Mouse (Mus musculus) forebrain, embryonic 14.5 days (tissue): ENCODE measurements around the gene Tst. TPM values are rescaled to one million over a fixed set of nuclear protein-coding genes. Genes with fewer than 3 reads are reported as not detected.

ENCODE experiments used
- ATAC-seq: fragments of 200-750 bp; cut with Nextera tagmentation; 2 replicates; pipeline ENCODE4 v1.8.0; 2017; ENCODE audit warnings: mild to moderate bottlenecking, moderate library complexity
- DNase-seq: peaks from one replicate; pipeline ENCODE4 v3.0.0-alpha.2; 2015; ENCODE audit warnings: low spot score
- H3K27ac ChIP-seq: fragments of 300-500 bp; sonication (generic); 2 replicates; pipeline ENCODE4 v1.5.1; 2014; ENCODE audit warnings: low read depth, mild to moderate bottlenecking, control low read depth, low read length, moderate library complexity
- H3K27me3 ChIP-seq: fragments of 300-500 bp; sonication (generic); replicated peaks from 2 replicates; pipeline ENCODE4 v1.6.1; 2014; ENCODE audit warnings: low read length, control low read depth, mixed read lengths; ENCODE audit not compliant: control insufficient read depth, insufficient read depth
- H3K36me3 ChIP-seq: fragments of 300-500 bp; sonication (generic); 2 replicates; pipeline ENCODE4 v1.6.1; 2014; ENCODE audit warnings: low read length, control low read depth; ENCODE audit not compliant: control insufficient read depth, insufficient read depth
- H3K4me1 ChIP-seq: fragments of 300-500 bp; sonication (generic); 2 replicates; pipeline ENCODE4 v1.6.1; 2014; ENCODE audit warnings: antibody characterized with exemption, low read length, control low read depth; ENCODE audit not compliant: control insufficient read depth, insufficient read depth
- H3K4me2 ChIP-seq: fragments of 300-500 bp; sonication (generic); 2 replicates; pipeline ENCODE4 v1.6.1; 2014; ENCODE audit warnings: mild to moderate bottlenecking, control low read depth, low read length
- H3K4me3 ChIP-seq: fragments of 300-500 bp; sonication (generic); 2 replicates; pipeline ENCODE4 v1.5.1; 2014; ENCODE audit warnings: low read depth, low read length, control low read depth
- H3K9ac ChIP-seq: fragments of 300-500 bp; sonication (generic); 2 replicates; pipeline ENCODE4 v1.6.1; 2014; ENCODE audit warnings: mild to moderate bottlenecking, low read length, control low read depth, moderate library complexity
- H3K9me3 ChIP-seq: fragments of 300-500 bp; sonication (generic); replicated peaks from 2 replicates; pipeline ENCODE4 v1.6.1; 2016; ENCODE audit warnings: low read length, control low read depth, mixed read lengths; ENCODE audit not compliant: control insufficient read depth
- WGBS: fragments of 180-500 bp; shearing (Covaris S2); extraction: QIAGEN DNeasy Blood & Tissue Kit; methylation state at CpG from one replicate; pipeline ENCODE4 v1.1.7; 2014; 5-methylcytosine and 5-hydroxymethylcytosine counted together
- polyA plus RNA-seq: library from polyadenylated mRNA; unstranded; fragments of >200 nt; fragmentation: Nextera tagmentation; extraction: Ambion mirVana; gene quantifications from 2 replicates; pipeline ENCODE4 v1.2.1, GENCODE M21; 2014

Tst gene
- 27.0 and 27.4 TPM in 2 replicates for polyA plus RNA-seq

DNA sequence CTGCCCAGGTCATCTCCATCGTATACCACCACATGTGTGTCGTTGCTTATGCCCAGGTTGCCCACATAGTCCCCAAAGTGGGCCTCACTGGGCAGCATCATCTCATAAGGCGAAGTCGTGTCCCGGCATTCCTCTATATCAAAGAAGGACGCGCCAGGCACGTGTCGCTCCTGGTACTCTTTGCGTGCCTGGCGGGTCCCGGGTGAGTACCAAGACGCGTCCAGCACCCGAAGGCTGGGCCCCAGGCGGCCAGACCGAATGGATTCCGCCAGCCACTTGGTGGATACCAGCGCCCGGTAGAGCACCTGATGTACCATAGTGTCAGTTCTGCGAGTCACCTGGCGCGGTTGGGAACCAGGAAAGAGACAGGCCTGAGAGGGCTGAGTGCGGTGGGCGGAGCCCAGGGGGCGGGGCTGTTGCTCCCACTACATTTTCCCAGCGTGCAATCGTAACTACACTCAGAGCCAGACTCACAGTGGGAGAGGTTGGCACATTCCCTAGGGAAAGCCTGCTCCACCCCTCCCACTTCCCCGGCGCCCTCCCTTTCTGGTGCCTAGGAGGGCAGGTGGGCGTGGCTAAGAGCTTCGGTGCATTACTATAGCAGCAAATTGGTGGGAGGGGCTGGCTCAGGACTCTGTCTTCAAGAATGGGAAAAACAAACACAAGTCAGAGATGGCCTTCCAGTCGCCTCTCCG is at the start of gene Tst:
Tst (minus strand) TSS at position 391 of the 695 bp plus-strand sequence.
- peak within 1 kb of the TSS; percentile 82 for H3K9ac ChIP-seq
- H3K36me3 ChIP-seq = no peaks in the 10 kb centered on the region
- no peaks in the 10 kb centered on the region for H3K9me3 ChIP-seq
- H3K27ac ChIP-seq = peak within 1 kb of the TSS; percentile 95
- peak within 1 kb of the TSS; percentile 94 for H3K4me2 ChIP-seq
- peaks cover 23% of the 10 kb centered on the region for H3K27me3 ChIP-seq
- H3K4me3 ChIP-seq = peak within 1 kb of the TSS; percentile 57
- WGBS = 1% methylated on average over 34 of the region's 34 CpGs
- H3K4me1 ChIP-seq = peaks cover 25% of the 10 kb centered on the region
- ATAC-seq = peak; percentile 79
- peak; percentile 97 for DNase-seq

DNA sequence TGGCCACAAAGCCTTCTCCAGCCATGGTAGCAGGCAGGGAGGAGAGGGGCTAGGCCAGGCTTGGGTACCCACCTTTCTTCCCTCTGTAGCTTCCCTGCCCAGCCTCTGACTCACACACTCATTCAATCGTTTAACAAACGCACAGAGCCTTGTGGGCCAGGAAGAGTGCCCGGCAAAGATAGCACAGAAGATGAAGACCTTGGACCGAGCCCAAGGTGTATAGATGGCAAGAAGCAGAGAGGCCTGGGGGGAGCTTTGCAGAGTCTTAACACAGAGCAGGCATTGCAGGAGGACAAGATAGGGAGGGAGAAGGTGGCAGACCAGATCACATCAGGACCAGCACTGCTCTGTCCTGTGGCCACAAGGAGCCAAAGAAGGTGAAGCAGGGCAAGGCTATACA is 49.5 kb upstream of the Tst start:
- ATAC-seq (no peak), DNase-seq (no peak)
- H3K9ac ChIP-seq = no peak overlapping the region
- no peaks in the 10 kb centered on the region for H3K9me3 ChIP-seq
- no peak overlapping the region for H3K4me3 ChIP-seq
- no peaks in the 10 kb centered on the region for H3K4me1 ChIP-seq
- H3K4me2 ChIP-seq = no peak overlapping the region
- H3K27ac ChIP-seq = no peak overlapping the region
- WGBS = 63% methylated on average over 4 of the region's 4 CpGs
- no peaks in the 10 kb centered on the region for H3K36me3 ChIP-seq
- no peaks in the 10 kb centered on the region for H3K27me3 ChIP-seq

- WGBS = 74% methylated on average over 3 of the region's 3 CpGs
- DNase-seq = no peak
Observed at GRCm38 (mm10) chr15:78452929-78453328, 47.2 kb upstream of the Tst start.

GRCm38 (mm10) chr15:78451201-78451600 is 45.5 kb upstream of the Tst start:
- Histone ChIP-seq H3K9ac (no peak overlapping the region), H3K27me3 (no peaks in the 10 kb centered on the region), H3K9me3 (no peaks in the 10 kb centered on the region), H3K36me3 (no peaks in the 10 kb centered on the region), H3K4me1 (0 out of 2 replicates have a peak, but pooled peaks cover 2% of the 10 kb centered on the region), H3K4me2 (no peak overlapping the region), H3K4me3 (no peak overlapping the region), H3K27ac (no peak overlapping the region)
- 74% methylated on average over 2 of the region's 2 CpGs for WGBS
- DNase-seq (no peak), ATAC-seq (no peak)

More at GRCm38 (mm10) chr15:78452929-78453328, 47.2 kb upstream of the Tst start:
- Histone ChIP-seq H3K9ac (no peak overlapping the region), H3K27ac (no peak overlapping the region), H3K36me3 (no peaks in the 10 kb centered on the region), H3K9me3 (no peaks in the 10 kb centered on the region), H3K4me1 (no peaks in the 10 kb centered on the region), H3K4me3 (no peak overlapping the region), H3K27me3 (no peaks in the 10 kb centered on the region), H3K4me2 (no peak overlapping the region)
- no peak for ATAC-seq

GRCm38 (mm10) chr15:78450419-78450768 is 44.7 kb upstream of the Tst start:
- Histone ChIP-seq H3K36me3 (no peaks in the 10 kb centered on the region), H3K9ac (no peak overlapping the region), H3K4me3 (no peak overlapping the region), H3K27me3 (no peaks in the 10 kb centered on the region), H3K9me3 (no peaks in the 10 kb centered on the region), H3K4me2 (no peak overlapping the region), H3K27ac (no peak overlapping the region), H3K4me1 (0 out of 2 replicates have a peak, but pooled peaks cover 2% of the 10 kb centered on the region)
- 79% methylated on average over 6 of the region's 6 CpGs for WGBS
- DNase-seq = no peak
- no peak for ATAC-seq

DNA sequence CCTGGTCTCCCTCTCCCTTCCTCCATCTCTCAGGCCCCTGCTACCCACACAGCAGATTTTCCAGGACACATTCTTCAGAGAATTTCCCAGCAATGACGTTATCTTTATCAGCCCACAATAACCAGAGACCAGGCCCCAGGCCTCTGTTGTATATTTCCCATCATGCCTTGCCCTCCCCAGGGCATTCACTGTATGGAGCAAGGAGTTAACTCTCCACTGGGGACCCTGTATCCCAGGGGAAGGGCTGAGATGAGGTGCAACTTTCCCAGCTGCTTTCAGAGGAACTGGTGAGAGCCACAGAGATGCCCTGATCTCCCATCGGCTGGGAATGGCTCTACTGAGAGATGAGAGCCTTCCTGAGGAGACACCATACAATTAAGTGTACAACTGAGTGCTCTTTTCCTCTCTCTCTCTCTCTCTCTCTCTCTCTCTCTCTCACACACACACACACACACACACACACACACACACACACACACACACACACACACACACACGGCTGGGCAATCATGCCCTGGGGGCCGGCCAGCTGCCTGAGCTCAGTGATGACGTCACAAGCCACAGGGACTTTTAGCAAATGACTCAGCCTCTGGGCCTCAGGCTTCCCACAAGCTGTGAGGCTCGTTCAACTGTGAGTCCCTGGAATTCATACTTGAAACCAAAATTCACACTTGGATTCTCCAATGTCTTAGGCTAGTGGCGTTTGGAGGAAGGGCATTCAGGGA is 44.1 kb upstream of the Tst start:
- Histone ChIP-seq H3K4me2 (no peak overlapping the region), H3K4me1 (0 out of 2 replicates have a peak, but pooled peaks cover 2% of the 10 kb centered on the region), H3K27me3 (no peaks in the 10 kb centered on the region), H3K4me3 (no peak overlapping the region), H3K36me3 (no peaks in the 10 kb centered on the region), H3K9me3 (no peaks in the 10 kb centered on the region), H3K27ac (no peak overlapping the region), H3K9ac (no peak overlapping the region)
- DNase-seq (peak; percentile 51), ATAC-seq (no peak)
- 36% methylated on average over 7 of the region's 7 CpGs for WGBS

DNA sequence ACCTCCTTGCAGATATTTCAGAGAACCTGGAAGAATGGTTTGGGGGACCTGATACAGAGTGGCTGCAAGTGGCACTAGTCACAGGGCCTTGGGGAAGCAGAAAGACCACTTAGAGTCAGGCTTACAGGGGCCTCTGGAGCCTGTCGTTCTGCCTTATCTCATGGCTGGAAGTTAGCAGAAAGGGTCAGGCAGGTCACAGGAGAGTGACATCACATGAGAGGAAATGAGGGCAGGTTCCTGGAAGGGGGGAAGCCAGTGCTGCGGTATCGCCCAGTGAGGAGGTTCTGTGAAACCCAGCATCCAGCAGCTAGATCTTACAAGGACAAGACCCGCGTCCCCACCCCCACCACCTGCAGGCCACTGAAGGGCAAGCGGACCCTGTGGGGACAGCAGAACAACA is 43.4 kb upstream of the Tst start:
- no peak overlapping the region for H3K4me3 ChIP-seq
- ATAC-seq (no peak), DNase-seq (no peak)
- no peaks in the 10 kb centered on the region for H3K9me3 ChIP-seq
- no peaks in the 10 kb centered on the region for H3K27me3 ChIP-seq
- WGBS = 86% methylated on average over 6 of the region's 6 CpGs
- H3K36me3 ChIP-seq = no peaks in the 10 kb centered on the region
- no peak overlapping the region for H3K9ac ChIP-seq
- H3K4me1 ChIP-seq = 0 out of 2 replicates have a peak, but pooled peaks cover 2% of the 10 kb centered on the region
- no peak overlapping the region for H3K27ac ChIP-seq
- H3K4me2 ChIP-seq = no peak overlapping the region

GRCm38 (mm10) chr15:78447746-78448535 is 42.2 kb upstream of the Tst start:
- H3K9me3 ChIP-seq = no peaks in the 10 kb centered on the region
- peak overlapping the region; percentile 47; the same call in 1 of the 2 replicates for H3K9ac ChIP-seq
- peak overlapping the region; percentile 13; the same call in 1 of the 2 replicates for H3K4me3 ChIP-seq
- H3K27me3 ChIP-seq = no peaks in the 10 kb centered on the region
- DNase-seq (peak; percentile 94), ATAC-seq (peak; percentile 69)
- H3K36me3 ChIP-seq = no peaks in the 10 kb centered on the region
- peak overlapping the region; percentile 45; the same call in 1 of the 2 replicates for H3K27ac ChIP-seq
- 1% methylated on average over 22 of the region's 22 CpGs for WGBS
- H3K4me2 ChIP-seq = peak overlapping the region; percentile 55
- H3K4me1 ChIP-seq = 0 out of 2 replicates have a peak, but pooled peaks cover 2% of the 10 kb centered on the region
